Mouse (Mus musculus): ENCODE measurements around the gene Nup98.

DNA sequence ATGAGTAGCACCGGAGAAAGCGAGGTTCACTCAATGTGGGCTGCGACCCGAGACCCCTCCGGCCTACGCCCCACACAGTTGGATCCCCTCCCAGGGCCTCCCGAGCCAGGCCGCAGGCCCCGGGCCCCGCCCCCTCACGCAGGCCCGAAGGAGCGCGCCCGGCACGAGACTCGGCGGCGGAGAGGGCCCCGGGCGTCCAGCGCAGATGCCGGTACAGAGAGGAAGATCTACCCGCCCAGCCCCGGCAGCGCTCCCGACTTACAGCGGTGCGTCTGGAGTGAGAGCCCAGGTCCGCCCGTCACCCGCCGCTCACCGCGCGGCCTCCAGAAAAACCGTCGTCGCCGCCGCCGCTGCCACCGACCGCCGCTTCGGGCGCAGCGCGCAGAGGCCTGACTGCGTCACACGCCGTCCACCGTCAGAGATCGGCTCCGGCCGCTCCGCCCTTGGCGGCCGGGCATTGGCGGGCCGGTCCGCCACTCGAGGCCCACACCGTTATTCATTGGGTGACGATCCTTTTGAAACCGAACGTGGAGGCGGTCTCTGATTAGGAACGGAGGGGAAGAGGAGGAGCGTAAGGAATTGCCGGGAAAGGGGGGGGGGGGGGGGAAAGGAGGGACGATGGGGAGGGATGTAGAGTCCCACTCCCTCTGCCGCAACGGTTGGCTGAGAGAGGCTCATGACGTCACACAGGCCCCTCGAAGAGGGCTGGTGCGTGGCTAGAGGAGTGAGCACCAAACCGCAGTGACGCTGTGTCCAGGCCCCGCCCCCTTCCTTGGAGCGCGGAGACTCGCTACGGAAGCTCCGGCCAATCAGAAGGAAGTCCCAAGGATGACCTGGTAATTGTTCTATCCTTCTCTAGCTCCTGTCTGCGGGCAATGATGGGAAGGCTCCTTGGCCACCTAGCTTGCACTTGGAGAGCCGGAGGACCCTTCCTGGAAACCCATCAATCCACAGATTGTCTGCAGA lies at the start of gene Nup98, which contains the start of gene Pgap2:
- peak; percentile 62 for TF ChIP-seq POLR2A (IDR thresholded peaks at IDR 0.05; ENCODE audit: insufficient read length, low read depth)
- TF ChIP-seq E2F4 (IDR thresholded peaks at IDR 0.05; ENCODE audit: insufficient read depth) = peak; percentile 13
- no peak for TF ChIP-seq MAX (IDR thresholded peaks at IDR 0.05; ENCODE audit: low read depth)
- TF ChIP-seq USF1 (IDR thresholded peaks at IDR 0.05; ENCODE audit: low read depth) = no peak
- TF ChIP-seq POLR2AphosphoS2 (IDR thresholded peaks at IDR 0.05; ENCODE audit: insufficient read length, low read depth) = peak; percentile 65
- peak in 1 of 3 experiments; percentile 4 for TF ChIP-seq MYOD1 (IDR thresholded peaks at IDR 0.05; ENCODE audit: control insufficient read depth in 1 of 3, insufficient read length in 2 of 3, low read depth in 2 of 3)
- TF ChIP-seq TCF3 (IDR thresholded peaks at IDR 0.05; ENCODE audit: insufficient read length, low read depth) = no peak
- TF ChIP-seq TCF12 (IDR thresholded peaks at IDR 0.05; ENCODE audit: insufficient read depth, poor library complexity, severe bottlenecking) = no peak
- TF ChIP-seq CEBPB (IDR thresholded peaks at IDR 0.05; ENCODE audit: insufficient read depth, poor library complexity, severe bottlenecking) = no peak
- peak in 1 of 3 experiments; percentile 10 for TF ChIP-seq MYOG (IDR thresholded peaks at IDR 0.05; ENCODE audit: control insufficient read depth in 1 of 3, insufficient read depth in 1 of 3, insufficient read length in 2 of 3, low read depth in 2 of 3)
- TF ChIP-seq SRF (IDR thresholded peaks at IDR 0.05; ENCODE audit: control insufficient read depth, insufficient read length, low read depth) = no peak
